Mouse (Mus musculus) CH12.LX (cell line): ENCODE measurements around the gene Slc29a4.

Experiments
- CTCF ChIP-seq, 2 experiments: IDR thresholded peaks in 1 of 2; conservative IDR thresholded peaks in 1 of 2; 2 replicates each; pipeline ENCODE4 v1.5.1; 2011 to 2012; ENCODE audit warnings: low read depth in 2 of 2, low read length in 2 of 2, improper control_type of control experiment in 1 of 2, inconsistent platforms in 1 of 2, mild to moderate bottlenecking in 1 of 2, moderate library complexity in 1 of 2
- ETS1 ChIP-seq: conservative IDR thresholded peaks from 2 replicates; pipeline ENCODE4 v1.6.1; 2012; ENCODE audit warnings: low read depth, mild to moderate bottlenecking, inconsistent platforms, low read length, improper control_type of control experiment, moderate library complexity
- GABPA ChIP-seq: IDR thresholded peaks from 2 replicates; pipeline ENCODE4 v1.6.1; 2012; ENCODE audit warnings: low read depth, low read length, improper control_type of control experiment, inconsistent platforms; ENCODE audit not compliant: insufficient replicate concordance
- HCFC1 ChIP-seq: IDR thresholded peaks from 2 replicates; pipeline ENCODE4 v1.6.1; 2012; ENCODE audit warnings: low read depth, mild to moderate bottlenecking, inconsistent platforms, low read length, improper control_type of control experiment
- MAX ChIP-seq: IDR thresholded peaks from 2 replicates; pipeline ENCODE4 v1.6.1; 2011; ENCODE audit warnings: low read length, improper control_type of control experiment
- MYC ChIP-seq: IDR thresholded peaks from 2 replicates; pipeline ENCODE4 v1.6.1; 2011; ENCODE audit warnings: low read depth, mild to moderate bottlenecking, improper control_type of control experiment, low read length
- NELFE ChIP-seq: IDR thresholded peaks from 2 replicates; pipeline ENCODE4 v1.6.1; 2011; ENCODE audit warnings: low read depth, low read length, improper control_type of control experiment
- POLR2A ChIP-seq: IDR thresholded peaks from 2 replicates; pipeline ENCODE4 v1.6.1; 2011; ENCODE audit warnings: low read depth, mild to moderate bottlenecking, improper control_type of control experiment, low read length
- RAD21 ChIP-seq: IDR thresholded peaks from 2 replicates; pipeline ENCODE4 v1.6.1; 2011; ENCODE audit warnings: low read depth, mild to moderate bottlenecking, low read length, improper control_type of control experiment, moderate library complexity
- USF1 ChIP-seq: IDR thresholded peaks from 2 replicates; pipeline ENCODE4 v1.6.1; 2014; ENCODE audit warnings: low read depth, mild to moderate bottlenecking, inconsistent platforms, low read length, improper control_type of control experiment
- USF2 ChIP-seq: conservative IDR thresholded peaks from 2 replicates; pipeline ENCODE4 v1.6.1; 2011; ENCODE audit warnings: low read depth, low read length, improper control_type of control experiment
- ZNF384 ChIP-seq: IDR thresholded peaks from 2 replicates; pipeline ENCODE4 v1.6.1; 2012; ENCODE audit warnings: low read depth, low read length, improper control_type of control experiment, inconsistent platforms

DNA sequence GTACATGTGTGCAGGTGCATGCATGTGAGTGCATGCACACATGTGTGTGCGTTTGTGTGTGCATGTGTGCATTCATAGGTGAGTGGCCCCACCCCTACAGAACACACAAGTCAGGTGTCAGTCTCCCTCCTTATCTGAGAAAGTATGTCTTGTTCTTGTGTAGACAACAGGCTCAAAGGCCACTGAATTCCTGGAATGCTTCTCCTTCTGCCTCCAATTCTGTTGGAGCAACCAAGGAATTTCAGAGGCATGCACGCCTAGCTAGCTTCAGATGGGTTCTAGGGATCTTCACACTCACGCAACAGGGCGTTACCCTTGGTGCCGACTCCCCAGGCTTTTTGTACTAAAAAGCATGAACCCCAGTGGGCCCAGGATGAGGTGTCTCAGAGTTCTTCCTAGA lies 77.3 kb downstream of the Slc29a4 start:
- TF ChIP-seq MYC (no peak), POLR2A (no peak), CTCF (conservative IDR thresholded peaks at IDR 0.05 in 1 of 2, IDR thresholded peaks at IDR 0.05 in 1 of 2; ENCODE audit: low read depth in 2 of 2, low read length in 2 of 2) (no peak), NELFE (no peak), USF2 (no peak), HCFC1 (no peak), RAD21 (no peak), ETS1 (no peak), USF1 (no peak), GABPA (no peak), ZNF384 (no peak), MAX (no peak)
